Mouse (Mus musculus): ENCODE data around the gene Slc35e3.
"Not testable (repeated sequence)": the region's sequence is repeated elsewhere in the genome, so short reads cannot be mapped to it uniquely, and the experiment has no call there.

The Slc35e3 gene

GRCm38 (mm10) chr10:117749050-117749686 lies 3.0 kb upstream of the Slc35e3 start:
- no peak for DNase-seq

- no peak for DNase-seq
Measured at GRCm38 (mm10) chr10:117748276-117749049, 2.3 kb upstream of the Slc35e3 start.

GRCm38 (mm10) chr10:117747711-117748110 lies 1.5 kb upstream of the Slc35e3 start:
- DNase-seq = no peak

- DNase-seq = peak; percentile 29
Measured at GRCm38 (mm10) chr10:117745570-117746296, 432 bp downstream of the Slc35e3 start.

GRCm38 (mm10) chr10:117743917-117744316 lies 2.2 kb downstream of the Slc35e3 start:
- no peak for DNase-seq

GRCm38 (mm10) chr10:117743182-117743581 lies 3.0 kb downstream of the Slc35e3 start:
- DNase-seq = no peak

- no peak for DNase-seq
Measured at GRCm38 (mm10) chr10:117742618-117743017, 3.5 kb downstream of the Slc35e3 start.

- DNase-seq = no peak
Measured at GRCm38 (mm10) chr10:117741698-117742475, 4.3 kb downstream of the Slc35e3 start.

- no peak for DNase-seq
Measured at GRCm38 (mm10) chr10:117740921-117741320, 5.2 kb downstream of the Slc35e3 start.

GRCm38 (mm10) chr10:117740171-117740570 lies 6.0 kb downstream of the Slc35e3 start:
- DNase-seq = no peak

- DNase-seq = no peak
Measured at GRCm38 (mm10) chr10:117739648-117739948, 6.6 kb downstream of the Slc35e3 start.

- DNase-seq = no peak
Measured at GRCm38 (mm10) chr10:117738928-117739647, 7.1 kb downstream of the Slc35e3 start.

- no peak for DNase-seq
Measured at GRCm38 (mm10) chr10:117738140-117738921, 7.8 kb downstream of the Slc35e3 start.

GRCm38 (mm10) chr10:117737498-117737897 lies 8.7 kb downstream of the Slc35e3 start:
- not testable (repeated sequence) for DNase-seq

- no peak for DNase-seq
Measured at GRCm38 (mm10) chr10:117737075-117737474, 9.1 kb downstream of the Slc35e3 start.

GRCm38 (mm10) chr10:117736573-117736972 lies 9.6 kb downstream of the Slc35e3 start:
- DNase-seq = no peak

GRCm38 (mm10) chr10:117735396-117735795 lies 10.8 kb downstream of the Slc35e3 start:
- not testable (repeated sequence) for DNase-seq

GRCm38 (mm10) chr10:117734104-117734852 lies 11.9 kb downstream of the Slc35e3 start:
- not testable (repeated sequence) for DNase-seq

- not testable (repeated sequence) for DNase-seq
Measured at GRCm38 (mm10) chr10:117733626-117734025, 12.5 kb downstream of the Slc35e3 start.

GRCm38 (mm10) chr10:117732962-117733592 lies 13.1 kb downstream of the Slc35e3 start:
- DNase-seq = no peak

Data from thymus, postnatal 25 days (tissue).